Mouse (Mus musculus) G1E (cell line): ENCODE data around the gene Cbr3.

Experiments
- CTCF ChIP-seq: IDR thresholded peaks from 2 replicates; pipeline ENCODE4 v1.5.1; 2012; ENCODE audit warnings: low read depth, low read length, inconsistent platforms, mixed read lengths
- GATA1 ChIP-seq: IDR thresholded peaks from 2 replicates; pipeline ENCODE4 v1.6.1; 2012; ENCODE audit warnings: borderline replicate concordance, low read length, inconsistent platforms, mixed read lengths
- POLR2AphosphoS5 ChIP-seq: IDR thresholded peaks from 2 replicates; pipeline ENCODE4 v1.6.1; 2012; ENCODE audit warnings: low read depth, low read length, inconsistent platforms; ENCODE audit not compliant: insufficient replicate concordance
- TAL1 ChIP-seq: conservative IDR thresholded peaks from 2 replicates; pipeline ENCODE4 v1.6.1; 2012; ENCODE audit warnings: low read depth, low read length, inconsistent platforms, mixed read lengths

GRCm38 (mm10) chr16:93731310-93731709 lies 48.3 kb downstream of the Cbr3 start:
- TF ChIP-seq CTCF (no peak), GATA1 (no peak), POLR2AphosphoS5 (no peak), TAL1 (no peak)
